Mouse (Mus musculus) olfactory bulb, adult 2 months (tissue): ENCODE results near the gene Frmd5.

Experiments used
- CTCF ChIP-seq: fragments of 200-500 bp; IDR thresholded peaks from 2 replicates; pipeline ENCODE4 v1.5.1; 2012; ENCODE audit warnings: low read depth, mild to moderate bottlenecking, low read length, moderate library complexity; ENCODE audit not compliant: insufficient read depth
- POLR2A ChIP-seq: fragments of 200-500 bp; IDR thresholded peaks from 2 replicates; pipeline ENCODE4 v1.6.1; 2012; ENCODE audit warnings: mild to moderate bottlenecking, low read depth, low read length, moderate library complexity; ENCODE audit not compliant: insufficient read depth

- no peak for TF ChIP-seq CTCF
- no peak for TF ChIP-seq POLR2A
Observed at GRCm38 (mm10) chr2:121760646-121761045, 46.2 kb downstream of the Frmd5 start.
